Mouse (Mus musculus): ENCODE results near the gene Vcp.

Gene Vcp

DNA sequence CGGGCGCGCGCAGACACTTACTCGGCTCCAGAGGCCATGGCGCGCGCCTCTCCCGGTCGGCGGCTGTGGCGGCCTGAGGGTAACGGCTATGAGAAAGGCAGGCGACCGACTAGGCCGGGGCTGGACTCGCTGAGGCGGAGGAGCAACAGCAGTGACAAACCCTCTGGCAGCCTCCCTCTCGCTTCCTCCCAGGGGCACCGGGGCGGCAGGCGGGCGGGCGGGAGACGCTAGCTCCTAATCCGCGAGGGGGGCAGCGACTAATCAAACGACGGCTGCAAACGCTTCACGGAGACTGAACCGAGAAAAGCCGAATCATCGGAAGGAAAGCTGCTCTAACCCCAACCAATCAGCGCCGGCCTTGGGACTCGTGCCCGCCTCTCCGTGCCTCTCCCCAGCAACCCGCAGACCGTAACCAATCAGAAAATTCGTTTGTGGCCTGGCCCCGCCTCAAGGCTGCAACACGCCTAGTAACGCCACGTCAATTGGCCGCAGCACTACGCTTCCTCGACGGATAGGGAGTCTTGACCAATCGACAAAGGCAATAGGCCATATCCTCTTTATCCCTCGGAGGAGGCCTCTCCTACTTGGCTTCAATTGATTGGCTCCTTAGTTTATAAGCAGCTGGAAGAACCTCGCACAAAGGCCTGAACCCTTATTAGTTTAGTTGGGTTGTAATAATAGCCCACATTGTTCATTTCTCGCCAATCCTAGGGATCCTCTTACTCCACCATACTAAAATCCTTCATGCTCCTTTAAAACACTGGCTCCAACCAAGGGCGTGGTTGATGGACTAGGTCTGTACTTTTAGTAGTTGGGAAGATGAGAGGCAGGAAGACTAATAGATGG, at the start of gene Vcp:
Gene Vcp, minus strand, starts transcription at position 367 of the 846 bp plus-strand sequence.
- DNase-seq, result peak; percentile 99

DNA sequence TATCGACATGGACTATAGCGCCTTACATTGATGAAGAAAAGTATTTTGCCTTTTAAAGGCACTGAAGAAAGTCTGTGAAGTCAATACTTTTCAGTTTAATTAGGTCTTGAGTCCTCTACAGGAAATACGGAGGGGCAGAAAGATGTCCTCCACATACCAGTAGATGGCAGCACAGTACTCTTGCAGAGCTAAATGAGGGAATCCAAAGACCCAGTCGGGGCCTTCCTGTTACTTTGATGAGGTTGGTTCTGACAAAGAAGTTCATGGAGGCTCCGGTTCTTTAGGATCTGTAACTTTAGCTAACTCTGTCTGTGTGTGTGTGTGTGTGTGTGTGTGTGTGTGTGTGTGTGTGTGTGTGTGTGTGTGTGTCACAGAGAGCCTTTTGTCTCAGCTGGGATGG, 46.9 kb upstream of the Vcp start:
- DNase-seq, result peak; percentile 69

DNA sequence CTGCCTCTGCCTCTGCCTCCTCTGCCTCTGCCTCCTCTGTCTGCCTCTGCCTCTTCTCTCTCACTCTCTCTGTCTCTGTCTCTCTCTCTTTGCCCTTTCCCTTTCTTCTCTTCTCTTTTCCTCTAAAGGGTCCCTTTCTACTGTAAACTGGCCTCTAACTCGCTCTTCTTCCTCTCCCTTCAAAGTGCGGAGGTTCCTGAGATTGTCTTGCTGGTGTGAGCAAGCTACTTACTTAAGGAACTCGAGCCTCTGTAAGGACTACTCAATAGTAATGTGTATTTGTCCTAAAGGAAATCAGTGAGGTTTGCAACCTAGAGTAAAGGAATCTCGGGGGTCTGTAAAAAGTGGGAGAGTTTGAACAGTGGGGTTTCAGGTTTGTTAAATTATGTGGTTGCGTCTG, 46.3 kb upstream of the Vcp start:
- DNase-seq, result no peak

DNA sequence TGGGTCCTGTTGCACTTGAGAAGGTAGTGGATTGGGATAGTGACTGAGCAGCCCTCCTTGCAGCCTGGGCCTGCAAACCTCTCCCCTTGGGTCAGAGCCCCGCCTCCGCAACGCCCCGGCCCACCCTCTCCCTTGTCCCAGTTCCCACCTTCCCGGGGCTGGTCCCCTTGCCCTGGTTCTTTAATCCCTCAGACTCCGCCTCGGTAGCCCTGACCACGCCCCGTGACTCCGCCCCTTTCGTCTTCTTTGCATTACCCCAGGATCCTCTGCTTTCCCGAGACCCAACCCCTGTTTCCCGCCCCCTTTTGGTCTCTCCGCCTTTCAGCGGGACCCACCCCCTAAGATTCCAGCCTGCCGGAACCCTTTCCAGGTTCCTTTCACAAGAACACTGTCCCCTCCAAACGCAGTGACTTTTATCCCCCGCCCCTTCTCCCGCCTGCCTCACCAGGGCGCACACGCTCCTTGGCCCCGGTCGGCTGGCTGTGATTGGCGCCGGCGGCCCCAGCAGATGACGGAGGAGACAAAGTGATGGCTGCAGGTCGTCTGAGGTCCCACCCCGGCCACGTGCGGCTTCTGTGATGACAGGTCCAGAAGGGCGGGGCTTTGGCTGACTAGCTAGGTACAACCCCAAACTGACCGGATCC, 45.5 kb upstream of the Vcp start, which contains the start of gene Fam214b:
Gene Fam214b, minus strand, starts transcription at position 562 of the 644 bp plus-strand sequence.
- peak; percentile 81 for DNase-seq

DNA sequence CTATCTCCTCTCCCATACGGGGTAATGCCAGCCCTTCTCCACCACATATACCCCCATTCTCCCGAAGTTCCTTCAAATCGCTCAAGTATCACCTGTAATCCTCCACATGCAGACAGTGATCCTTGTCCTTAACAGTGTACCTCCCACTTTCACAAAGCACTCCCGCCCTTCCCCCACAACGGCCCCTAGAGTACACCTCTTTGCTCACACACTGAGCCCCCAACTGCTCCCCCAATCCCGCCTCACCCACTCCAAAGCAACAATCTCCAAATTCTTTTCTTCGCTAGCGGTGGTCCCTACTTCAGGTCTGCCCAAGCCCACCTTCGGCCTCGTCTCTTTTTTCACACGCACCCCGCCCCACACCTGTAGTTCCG, 45.0 kb upstream of the Vcp start:
- DNase-seq, result no peak

DNA sequence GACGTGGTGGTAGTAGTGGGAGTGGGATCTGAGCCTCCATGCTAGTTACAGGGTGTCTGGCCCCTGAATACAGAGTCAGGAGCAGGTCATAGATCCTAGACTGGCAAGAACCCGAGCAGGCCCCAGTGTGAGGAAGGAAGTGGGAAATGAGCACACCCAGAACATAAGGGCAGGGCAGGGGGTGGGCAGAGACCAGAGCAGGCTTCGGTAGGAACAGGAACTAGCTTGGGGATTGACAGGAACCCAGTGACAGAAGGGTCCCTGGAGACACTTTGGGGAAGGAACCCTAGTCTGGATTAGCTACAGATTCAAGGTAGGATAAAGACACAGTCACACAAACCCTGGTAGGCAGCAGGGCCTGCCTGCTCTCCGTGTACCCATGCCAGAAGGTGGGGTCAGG, 44.4 kb upstream of the Vcp start:
- DNase-seq, result no peak

DNA sequence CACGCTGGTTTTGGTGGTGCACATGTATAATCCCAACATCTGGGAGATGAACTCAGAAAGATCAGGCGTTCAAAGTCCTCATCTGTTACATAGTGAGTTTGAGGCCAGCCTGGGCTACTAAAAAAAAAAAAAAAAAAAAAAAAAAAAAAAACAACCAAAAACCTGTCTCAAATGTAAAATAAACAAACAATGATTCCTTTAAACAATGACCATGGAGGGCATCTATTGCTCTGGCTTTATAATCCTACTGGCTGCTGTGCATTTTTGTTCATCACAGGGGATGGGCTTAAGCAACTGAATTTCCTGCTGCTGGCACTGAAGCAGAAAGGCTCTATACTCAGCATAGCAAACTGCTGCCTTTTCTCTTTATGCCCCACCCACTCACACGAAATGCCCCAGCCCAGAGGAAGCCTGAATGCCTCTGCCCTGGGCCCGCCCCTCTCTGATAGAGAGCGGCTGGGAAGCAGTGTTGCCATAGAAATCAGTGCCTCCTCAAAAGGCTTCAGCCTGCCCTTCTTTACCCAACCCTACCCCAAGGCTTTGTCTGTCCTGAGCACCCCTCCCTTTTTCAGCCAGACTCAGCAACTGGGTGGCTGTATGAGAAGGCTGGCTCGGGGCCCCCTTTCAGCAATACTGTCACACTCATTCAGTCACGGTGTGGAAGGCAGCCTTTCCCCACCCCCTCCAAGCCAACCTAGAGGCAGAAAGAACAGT, 43.5 kb upstream of the Vcp start:
- DNase-seq, result peak; percentile 65

DNA sequence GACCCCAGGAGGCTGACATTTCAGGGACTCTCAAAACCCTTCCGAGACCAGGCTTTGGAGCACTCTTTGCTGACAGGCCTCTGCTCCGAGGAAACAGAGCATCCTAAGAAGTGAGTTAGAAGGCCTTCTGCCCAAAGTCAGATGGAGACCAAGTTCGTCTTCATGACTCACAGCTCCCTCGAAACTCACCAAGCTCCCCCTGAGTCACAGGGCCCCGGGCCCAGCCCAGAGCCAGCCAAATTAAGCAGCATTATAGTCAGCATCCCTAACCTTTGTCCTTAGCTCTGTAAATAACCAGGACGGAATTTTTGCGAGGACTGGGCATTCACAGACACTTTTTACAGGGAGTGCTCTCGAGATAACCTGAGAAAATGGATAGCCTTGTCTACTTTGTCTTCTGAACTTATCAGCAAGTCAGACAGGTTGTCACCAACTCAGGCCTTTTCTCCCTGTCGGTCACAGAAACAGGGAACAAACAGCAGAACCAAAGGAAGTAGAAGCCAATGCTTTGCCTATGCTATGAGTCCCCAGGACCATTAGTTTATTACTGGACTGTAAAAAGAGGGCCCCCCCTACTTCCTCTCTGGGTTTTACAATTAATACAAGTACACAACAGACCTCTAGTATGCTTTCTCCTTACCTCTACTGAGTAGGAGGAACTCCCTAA, 40.7 kb upstream of the Vcp start:
- DNase-seq, result no peak

DNA sequence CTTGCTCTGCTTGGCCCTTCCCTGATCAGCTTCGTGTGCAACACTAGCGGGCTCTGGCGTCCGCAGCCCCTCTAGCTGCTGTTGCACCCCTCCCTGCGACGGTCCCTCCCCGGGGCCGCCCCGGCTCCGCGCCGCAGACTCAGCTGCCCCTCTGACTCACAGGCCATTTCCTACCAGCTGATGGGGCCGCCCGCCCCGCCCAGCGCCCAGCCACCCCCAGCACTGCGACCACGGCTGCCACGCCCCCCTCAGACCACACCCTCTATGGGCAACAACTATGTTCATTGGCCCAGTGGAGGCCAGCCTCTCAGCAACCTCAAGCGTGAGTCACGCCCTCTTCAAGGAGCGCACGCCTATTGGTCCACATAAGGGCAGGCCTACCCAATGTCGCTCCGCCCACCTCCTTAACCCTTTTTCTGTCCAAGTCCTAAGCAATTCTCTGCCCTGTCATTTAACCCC, 39.8 kb upstream of the Vcp start:
- DNase-seq, result peak; percentile 90

DNA sequence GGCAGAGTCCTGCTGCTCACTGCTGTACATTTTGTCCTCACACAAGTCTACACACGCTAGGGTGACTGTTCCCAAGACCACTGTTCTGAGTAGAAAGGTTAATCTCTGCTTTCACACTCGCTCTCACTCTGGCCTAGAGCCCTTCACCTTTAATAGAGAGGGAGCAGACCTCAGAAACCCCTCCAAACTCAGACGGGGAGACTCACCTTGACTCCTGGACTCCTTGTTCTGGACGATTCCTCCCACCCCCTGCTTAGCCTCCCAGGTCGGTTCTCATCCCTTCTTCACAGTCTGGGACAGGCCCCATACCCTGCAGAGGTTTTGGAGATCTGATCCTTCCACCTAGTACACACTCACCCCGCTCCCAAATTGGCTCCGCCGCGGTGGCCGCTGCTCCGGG, 39.3 kb upstream of the Vcp start:
- DNase-seq, result no peak

DNA sequence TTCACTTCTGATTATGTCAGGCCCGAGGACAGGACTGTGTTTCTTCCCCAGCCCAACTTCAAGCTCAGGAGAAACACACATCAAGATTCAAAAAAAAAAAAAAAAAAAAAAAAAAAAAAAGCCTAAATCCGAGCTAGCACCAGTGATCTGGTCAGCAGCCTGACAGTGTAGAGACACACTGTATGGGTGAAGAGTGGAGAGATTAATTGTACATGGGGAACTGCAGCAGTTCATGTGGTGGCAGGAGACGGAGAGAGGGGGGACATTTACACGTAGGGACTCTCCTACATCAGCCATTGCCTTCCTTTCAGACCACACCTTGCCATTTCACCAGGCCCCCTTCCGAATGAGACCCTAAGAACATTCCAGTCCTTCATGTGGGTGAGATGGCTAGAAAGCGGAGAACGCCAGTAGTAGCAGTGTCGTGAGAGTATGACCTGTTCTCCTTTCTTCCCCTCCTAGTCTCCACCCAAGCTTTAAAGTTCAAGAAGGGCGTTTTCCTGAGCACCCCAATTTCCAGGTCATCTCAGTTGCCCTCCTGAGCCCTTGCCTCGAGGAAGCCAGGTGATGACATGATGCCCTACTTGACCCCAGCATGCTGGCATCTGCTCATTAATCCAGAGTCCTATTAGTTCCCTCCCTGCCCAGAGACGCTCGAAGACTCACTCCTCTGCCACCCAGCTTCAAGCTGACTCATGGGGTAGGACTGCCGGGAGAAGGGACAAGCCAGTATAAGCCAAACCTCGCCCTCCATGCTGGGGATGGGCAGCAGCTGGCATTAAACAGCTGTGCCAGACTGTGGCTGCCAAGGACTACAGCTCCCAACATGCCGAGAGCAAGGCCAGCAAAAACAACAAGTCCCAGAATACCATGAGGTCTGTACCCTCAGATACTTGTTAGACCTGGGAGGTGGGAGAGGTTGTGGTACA, 38.5 kb upstream of the Vcp start:
- DNase-seq, result no peak

DNA sequence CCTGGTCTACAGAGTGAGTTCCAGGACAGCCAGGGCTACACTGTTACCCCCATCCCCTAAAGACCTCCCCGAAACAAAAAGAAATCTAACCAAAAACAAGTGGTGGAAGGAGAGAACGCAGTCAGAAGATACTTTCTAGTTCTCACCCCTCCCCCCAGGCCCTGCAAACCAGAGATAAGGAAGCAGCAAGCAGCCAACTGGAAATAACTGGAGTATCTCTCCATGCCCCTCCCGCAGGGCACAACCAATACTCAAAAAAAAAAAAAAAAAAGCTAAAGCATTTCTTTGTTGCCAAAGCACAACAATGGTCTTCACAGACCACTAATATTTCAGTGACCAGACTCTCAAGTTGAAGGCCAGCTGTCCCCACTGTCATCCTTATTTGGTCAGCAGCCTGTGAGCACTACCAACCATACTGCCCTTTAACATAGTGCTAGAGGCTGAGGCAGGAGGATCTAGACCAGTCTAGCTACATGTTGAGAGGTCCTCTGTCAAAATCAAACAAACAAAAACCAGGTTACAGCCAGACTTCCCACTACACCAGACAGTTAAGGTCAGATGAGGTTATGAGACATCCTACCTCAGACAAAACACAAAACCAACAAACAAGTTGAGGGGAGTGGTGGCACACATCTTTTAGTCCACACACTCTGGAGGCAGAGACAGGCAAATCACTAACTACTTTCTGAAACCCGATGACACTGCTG, 37.7 kb upstream of the Vcp start:
- no peak for DNase-seq

DNA sequence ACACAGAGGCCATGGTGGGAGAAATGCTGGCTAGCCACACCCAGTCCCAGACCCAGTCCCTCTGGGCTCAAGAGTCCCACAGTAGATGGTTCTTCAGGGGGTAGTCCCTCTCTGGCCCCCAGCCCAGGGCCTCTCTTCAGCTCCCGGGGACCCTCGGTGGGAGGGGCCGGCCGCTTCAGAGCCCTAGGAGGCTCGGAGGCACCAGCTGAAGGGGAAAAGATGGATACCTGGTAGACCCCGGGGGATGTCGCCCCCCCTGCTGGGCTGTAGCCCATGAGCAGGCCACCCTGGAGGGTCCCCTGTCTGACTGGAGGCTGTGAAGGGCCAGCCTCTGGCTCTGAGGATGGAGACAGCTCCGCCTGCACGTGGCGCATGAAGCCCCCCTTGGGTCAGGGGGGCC, 36.0 kb upstream of the Vcp start:
- DNase-seq, result no peak

DNA sequence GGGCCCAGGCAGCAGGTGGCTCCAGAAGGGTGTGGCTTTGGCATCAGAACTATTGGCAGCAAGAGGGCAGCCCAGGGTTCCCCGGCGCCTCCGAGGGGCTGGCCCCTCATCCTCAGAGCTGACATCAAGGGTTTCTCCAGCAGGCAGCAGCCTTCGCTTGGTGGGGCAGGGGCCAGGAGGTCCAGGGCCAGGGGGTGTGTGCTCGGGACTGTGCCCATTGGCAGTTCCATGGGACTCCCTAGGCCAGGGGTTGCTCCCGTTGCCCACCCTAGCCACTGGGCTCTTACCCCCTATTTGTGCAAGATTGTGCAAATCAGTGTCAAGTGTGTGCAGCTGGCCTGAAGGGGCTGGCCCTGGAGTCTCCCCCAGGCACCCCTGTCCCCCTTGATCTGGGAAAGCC, 35.5 kb upstream of the Vcp start:
- no peak for DNase-seq

DNA sequence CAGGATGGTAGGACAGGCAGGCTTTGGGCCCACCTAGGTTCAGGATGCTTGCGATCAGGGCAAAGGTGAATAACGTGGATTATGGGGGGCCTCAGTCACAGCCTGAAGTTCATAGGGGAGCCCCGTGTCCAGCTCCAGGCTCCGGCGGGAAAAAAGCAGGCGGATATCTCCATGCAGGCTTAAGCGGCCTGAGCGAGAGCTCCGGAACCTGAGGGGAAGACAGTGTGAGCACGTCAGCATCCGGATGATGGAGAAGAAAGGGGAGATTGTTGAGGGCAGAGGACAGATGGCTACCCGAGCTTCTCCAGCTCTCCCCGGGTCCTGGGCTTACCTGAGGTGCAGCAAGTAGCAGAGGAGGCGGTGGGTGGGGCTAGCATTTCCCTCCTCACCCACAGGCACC, 33.2 kb upstream of the Vcp start:
- no peak for DNase-seq

DNA sequence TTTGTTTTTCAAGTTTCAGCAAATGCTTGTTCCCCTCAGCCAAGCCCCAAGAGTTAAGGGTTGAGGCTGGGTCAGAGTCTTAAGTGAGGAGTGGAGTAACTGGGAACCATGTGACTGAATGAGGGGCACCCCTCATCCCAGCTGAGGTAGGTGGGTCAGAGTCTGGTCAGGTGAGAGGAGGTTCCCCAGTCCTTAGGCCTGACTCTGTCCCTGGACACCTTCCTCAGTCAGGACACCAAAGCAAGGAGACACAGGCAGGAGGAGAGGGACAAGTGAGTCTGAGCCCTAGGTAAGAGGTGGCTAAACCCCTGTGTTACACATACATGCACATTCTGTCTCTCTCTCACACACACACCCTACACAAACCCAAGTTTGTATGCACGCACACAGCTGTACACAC, 32.2 kb upstream of the Vcp start:
- no peak for DNase-seq

DNA sequence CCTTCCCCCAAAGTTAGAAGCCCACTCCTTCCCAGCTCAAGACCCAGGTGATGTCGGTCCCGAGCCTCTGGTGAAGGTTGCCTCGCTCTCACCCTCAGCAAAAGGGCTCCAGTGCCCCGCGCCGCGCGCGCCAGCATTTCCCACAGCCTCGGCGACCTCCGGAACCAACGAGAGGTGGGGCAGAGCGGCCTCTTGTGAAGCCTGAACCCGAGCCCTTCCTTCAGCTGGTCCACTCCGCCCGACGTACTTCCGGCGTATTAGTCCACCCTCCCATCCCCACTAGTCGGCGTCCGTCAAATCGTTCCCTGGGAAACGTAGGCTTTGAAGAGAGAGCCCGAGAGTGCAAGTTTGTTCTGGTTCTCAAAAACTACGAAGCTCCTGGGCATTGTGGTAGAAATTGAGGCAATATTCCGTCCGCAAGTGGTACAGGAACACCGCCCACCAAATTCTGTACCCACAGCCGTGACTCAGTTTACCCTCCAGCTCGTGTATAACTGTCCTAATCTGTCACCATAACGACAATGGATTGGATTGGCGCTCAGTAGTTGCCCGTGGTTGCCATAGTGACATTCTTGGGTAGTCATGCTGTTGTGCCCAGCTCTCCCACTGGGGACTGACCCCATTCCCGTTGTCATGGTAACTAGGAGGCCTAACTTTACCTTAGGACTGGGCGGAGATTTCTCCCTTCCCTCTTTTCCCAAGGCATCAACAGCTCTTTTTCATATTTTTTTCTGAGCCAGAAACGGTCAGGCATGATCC, 31.1 kb upstream of the Vcp start, which contains the start of gene Stoml2:
Gene Stoml2, minus strand, starts transcription at position 474 of the 759 bp plus-strand sequence.
- peak; percentile 92 for DNase-seq

DNA sequence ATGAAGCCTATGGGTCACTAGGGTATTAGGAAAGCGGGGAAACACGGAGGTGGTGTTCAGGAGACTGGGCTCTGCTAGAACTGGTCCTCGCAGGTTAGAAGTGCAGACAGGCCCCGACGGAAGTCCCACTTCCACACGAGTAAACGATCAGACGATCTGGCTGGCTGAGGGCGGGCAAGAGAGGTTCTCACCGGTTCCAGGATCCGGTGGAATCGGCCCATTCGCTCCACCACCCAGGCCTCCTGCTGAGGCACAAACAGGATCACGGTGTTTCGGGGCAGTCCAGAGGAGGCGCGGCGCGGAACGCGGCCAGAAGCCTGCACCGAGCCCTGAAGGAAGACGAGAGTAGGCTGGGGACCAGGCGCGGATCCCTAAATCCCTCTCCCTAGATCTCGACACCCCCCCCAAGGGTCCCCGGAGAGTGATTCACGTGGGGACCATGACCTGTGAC, 30.5 kb upstream of the Vcp start:
- DNase-seq, result no peak

DNA sequence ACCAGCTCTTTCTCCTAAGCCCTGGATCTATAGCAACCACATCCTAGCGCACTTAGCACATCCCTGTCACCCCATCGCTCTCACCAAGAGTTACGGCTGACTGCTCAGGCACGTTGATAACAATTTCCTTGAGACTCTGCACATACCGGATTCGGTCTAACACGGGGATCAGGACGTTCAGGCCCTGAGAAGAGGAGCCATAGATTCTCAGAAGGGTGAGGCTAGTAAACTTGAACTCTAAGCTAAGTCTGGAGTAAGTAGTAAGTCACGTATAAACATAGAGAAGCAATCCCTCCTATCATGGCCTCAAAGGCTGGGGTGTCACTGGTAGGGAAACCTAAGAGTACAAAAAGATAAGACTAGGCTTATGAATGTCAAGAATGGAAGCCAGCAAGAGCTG, 30.0 kb upstream of the Vcp start:
- DNase-seq, result no peak

DNA sequence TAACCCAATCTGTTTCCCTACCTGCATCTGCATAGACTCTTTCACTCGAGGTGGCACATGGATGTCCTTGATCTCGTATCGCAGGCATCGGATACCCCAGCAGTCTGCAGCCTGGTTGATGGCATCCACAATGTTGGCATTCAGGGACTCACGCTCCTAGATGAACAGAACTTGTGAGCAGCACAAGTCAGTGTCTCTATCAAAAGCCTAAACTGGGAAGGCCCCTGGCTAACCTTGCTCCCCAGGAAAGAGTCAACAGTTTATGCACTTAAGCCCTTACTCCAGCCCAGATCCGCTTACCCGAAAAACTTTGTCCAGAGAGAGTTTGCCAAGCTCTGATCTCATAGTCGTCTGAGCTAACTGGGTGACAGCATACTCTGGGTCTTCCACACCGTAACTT, 29.4 kb upstream of the Vcp start:
- DNase-seq, result no peak
